Mouse (Mus musculus) embryonic facial prominence, embryonic 11.5 days (tissue): ENCODE data around the gene Zfp963. TPM values are rescaled to one million over a fixed set of nuclear protein-coding genes. Genes with fewer than 3 reads are reported as not detected.
A peak's percentile ranks its signal among the peaks of the same experiment; 100 is the strongest.

ENCODE experiments used
- ATAC-seq: fragments of 200-750 bp; cut with Nextera tagmentation; replicated peaks from 2 replicates; pipeline ENCODE4 v1.8.0; 2017; ENCODE audit warnings: low read depth; ENCODE audit not compliant: insufficient number of reproducible peaks, low FRiP score, low TSS enrichment
- DNase-seq: peaks from one replicate; pipeline ENCODE4 v3.0.0-alpha.2; 2015; ENCODE audit warnings: low spot score
- H3K27ac ChIP-seq: fragments of 300-500 bp; sonication (generic); replicated peaks from 2 replicates; pipeline ENCODE4 v1.5.1; 2014; ENCODE audit warnings: mild to moderate bottlenecking, low read depth, low read length, control low read depth
- H3K27me3 ChIP-seq: fragments of 300-500 bp; sonication (generic); 2 replicates; pipeline ENCODE4 v1.6.1; 2014; ENCODE audit warnings: mild to moderate bottlenecking, low read length, moderate library complexity, mixed read lengths; ENCODE audit not compliant: control insufficient read depth, insufficient read depth
- H3K36me3 ChIP-seq: fragments of 300-500 bp; sonication (generic); replicated peaks from 2 replicates; pipeline ENCODE4 v1.6.1; 2014; ENCODE audit warnings: low read depth, mild to moderate bottlenecking, low read length, moderate library complexity, mixed read lengths; ENCODE audit not compliant: control insufficient read depth, insufficient read depth
- H3K4me1 ChIP-seq: fragments of 300-500 bp; sonication (generic); 2 replicates; pipeline ENCODE4 v1.6.1; 2014; ENCODE audit warnings: low read length, mixed read lengths; ENCODE audit not compliant: control insufficient read depth, insufficient read depth
- H3K4me2 ChIP-seq: fragments of 300-500 bp; sonication (generic); 2 replicates; pipeline ENCODE4 v1.6.1; 2014; ENCODE audit warnings: low read depth, mild to moderate bottlenecking, control low read depth, low read length, moderate library complexity
- H3K4me3 ChIP-seq: fragments of 300-500 bp; sonication (generic); 2 replicates; pipeline ENCODE4 v1.5.1; 2014; ENCODE audit warnings: low read depth, low read length, control low read depth
- H3K9ac ChIP-seq: fragments of 300-500 bp; sonication (generic); replicated peaks from 2 replicates; pipeline ENCODE4 v1.6.1; 2014; ENCODE audit warnings: mild to moderate bottlenecking, control low read depth, low read length
- H3K9me3 ChIP-seq: fragments of 300-500 bp; sonication (generic); replicated peaks from 2 replicates; pipeline ENCODE4 v1.6.1; 2016; ENCODE audit warnings: mild to moderate bottlenecking, low read length, inconsistent platforms, mixed read lengths; ENCODE audit not compliant: control insufficient read depth
- WGBS: fragments of 180-500 bp; shearing (Covaris S2); extraction: QIAGEN DNeasy Blood & Tissue Kit; methylation state at CpG from one replicate; pipeline ENCODE4 v1.1.7; 2014; 5-methylcytosine and 5-hydroxymethylcytosine counted together
- polyA plus RNA-seq: library from polyadenylated mRNA; unstranded; fragments of >200 nt; fragmentation: Nextera tagmentation; extraction: Ambion mirVana; gene quantifications from 2 replicates; pipeline ENCODE4 v1.2.1, GENCODE M21; 2014

The Zfp963 gene
- polyA plus RNA-seq, 1 experiment from 2014 or later, result 7.6 TPM

DNA sequence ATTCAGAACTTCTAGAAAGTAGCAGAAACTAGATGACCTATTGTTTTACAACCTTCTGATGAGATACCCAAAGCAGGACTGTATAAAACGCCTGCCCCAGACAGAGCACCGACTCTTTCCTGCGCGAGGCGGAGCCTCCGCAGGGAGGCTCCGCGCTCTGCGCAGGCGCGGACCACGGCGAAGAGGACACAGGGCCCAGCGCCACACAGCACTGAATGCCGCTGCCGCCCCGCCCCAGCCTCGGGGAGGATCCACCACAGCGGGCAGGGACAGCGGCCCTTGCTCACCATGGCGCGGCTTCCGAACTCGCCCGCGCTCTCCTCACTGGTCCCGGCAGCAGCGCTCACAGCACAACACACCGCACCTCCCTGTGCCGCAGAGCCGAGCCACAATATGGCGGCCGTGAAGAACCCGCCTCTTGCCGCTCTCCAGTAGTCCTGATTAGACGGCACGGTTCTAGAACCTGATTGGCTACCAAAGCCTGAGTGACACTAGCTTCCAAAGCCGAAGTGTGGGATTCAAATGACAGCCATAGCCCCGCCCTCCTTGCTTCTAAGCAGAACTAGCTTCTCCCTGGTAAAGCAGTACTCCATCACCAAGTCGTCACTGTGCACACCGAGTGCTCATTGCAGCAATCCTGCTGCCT, 24.9 kb upstream of the Zfp963 start, which contains the start of gene Gm20422:
Gene Gm20422, minus strand, starts transcription at position 384 of the 646 bp plus-strand sequence.
- ATAC-seq (peak; percentile 99), DNase-seq (peak; percentile 99)
- Histone ChIP-seq H3K9me3 (no peaks in the 10 kb centered on the region), H3K4me2 (peak within 1 kb of the TSS; percentile 50), H3K27me3 (no peaks in the 10 kb centered on the region), H3K36me3 (no peaks in the 10 kb centered on the region), H3K27ac (peak within 1 kb of the TSS; percentile 98), H3K9ac (peak within 1 kb of the TSS; percentile 96), H3K4me1 (no peaks in the 10 kb centered on the region), H3K4me3 (peak within 1 kb of the TSS; percentile 81)
- under 1% methylated on average over 41 of the region's 41 CpGs for WGBS

DNA sequence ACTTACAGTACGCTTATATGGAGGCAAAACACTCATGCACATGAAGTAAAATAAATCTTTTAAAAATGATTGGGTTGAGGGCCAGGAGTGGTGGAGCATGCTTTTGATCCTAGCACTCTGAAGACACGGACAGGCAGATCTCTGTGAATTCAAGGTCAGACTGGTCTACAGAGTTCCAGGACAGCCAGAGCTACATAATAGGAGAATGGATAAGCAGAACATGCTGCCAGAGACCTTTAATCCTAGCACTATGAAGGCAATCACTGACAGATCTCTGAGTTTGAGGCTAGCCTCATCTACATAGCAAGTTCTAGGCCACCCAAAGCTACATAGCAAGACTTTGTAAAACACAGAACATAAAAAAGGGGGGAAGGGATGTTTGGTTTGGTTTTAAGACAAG, 22.3 kb upstream of the Zfp963 start:
- H3K27me3 ChIP-seq, result no peaks in the 10 kb centered on the region
- no peaks in the 10 kb centered on the region for H3K9me3 ChIP-seq
- H3K4me3 ChIP-seq, result no peak overlapping the region
- no peaks in the 10 kb centered on the region for H3K4me1 ChIP-seq
- H3K27ac ChIP-seq, result no peak overlapping the region
- DNase-seq (no peak), ATAC-seq (no peak)
- WGBS, result 90% methylated on average over 2 of the region's 2 CpGs
- H3K36me3 ChIP-seq, result peaks cover 7% of the 10 kb centered on the region
- no peak overlapping the region for H3K4me2 ChIP-seq
- no peak overlapping the region for H3K9ac ChIP-seq

DNA sequence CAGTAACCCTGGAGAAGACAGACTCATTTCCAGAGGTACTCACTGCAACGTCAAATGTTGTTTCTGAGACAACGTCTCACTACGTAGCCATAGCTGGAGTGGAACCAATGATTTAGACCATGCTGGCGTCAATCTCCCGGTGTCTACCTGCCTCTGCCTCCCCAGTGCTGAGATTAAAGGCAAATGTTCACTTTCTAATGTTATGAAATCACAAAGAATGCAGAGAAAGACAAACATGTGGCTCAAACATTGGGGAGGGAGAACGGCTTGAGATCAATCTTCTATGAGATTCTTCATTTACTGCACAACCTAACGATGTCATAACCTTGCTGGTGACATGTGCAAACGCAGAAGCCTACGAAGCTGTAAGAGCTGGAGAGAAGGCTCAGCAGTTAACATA, 21.5 kb upstream of the Zfp963 start:
- 95% methylated on average over 9 of the region's 9 CpGs for WGBS
- peaks cover 13% of the 10 kb centered on the region for H3K36me3 ChIP-seq
- no peak overlapping the region for H3K27ac ChIP-seq
- no peak overlapping the region for H3K4me2 ChIP-seq
- DNase-seq (no peak), ATAC-seq (no peak)
- no peaks in the 10 kb centered on the region for H3K27me3 ChIP-seq
- H3K9me3 ChIP-seq, result no peaks in the 10 kb centered on the region
- H3K4me3 ChIP-seq, result no peak overlapping the region
- no peak overlapping the region; the same call in 1 of the 2 replicates for H3K9ac ChIP-seq
- H3K4me1 ChIP-seq, result no peaks in the 10 kb centered on the region

DNA sequence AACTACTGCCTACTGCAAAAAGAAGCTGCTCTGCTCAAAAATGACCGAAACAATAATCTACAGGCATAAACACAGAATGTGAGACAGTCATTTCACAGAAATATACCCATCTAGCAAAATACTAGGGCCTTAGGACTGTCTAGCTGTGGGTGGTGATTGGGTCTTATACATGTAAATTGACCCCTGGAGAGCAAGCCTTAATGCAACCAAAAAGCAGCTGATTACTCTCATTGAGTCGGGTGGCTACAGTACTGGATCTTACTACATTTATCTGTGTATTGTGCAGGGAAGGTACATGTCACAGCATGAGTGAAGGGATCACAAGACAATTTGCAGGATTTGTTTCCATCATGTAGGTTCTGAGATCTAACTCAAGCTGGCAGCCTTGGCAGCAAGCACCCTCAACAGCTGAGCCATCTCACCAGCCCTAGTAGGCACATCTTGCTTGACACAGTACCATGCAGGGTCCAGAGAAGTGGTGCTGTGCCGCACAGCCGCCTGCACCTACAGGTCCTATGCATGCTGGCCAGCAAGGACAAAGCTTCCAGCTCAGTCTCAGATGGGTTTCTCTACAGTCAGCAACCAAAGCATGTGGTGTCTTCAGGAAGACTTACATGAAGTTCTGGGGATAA, 12.2 kb upstream of the Zfp963 start:
- Histone ChIP-seq H3K27ac (no peak overlapping the region), H3K4me3 (no peak overlapping the region), H3K4me1 (no peaks in the 10 kb centered on the region), H3K27me3 (no peaks in the 10 kb centered on the region), H3K9ac (no peak overlapping the region), H3K36me3 (peaks cover 29% of the 10 kb centered on the region), H3K4me2 (no peak overlapping the region), H3K9me3 (no peaks in the 10 kb centered on the region)
- 93% methylated on average over 4 of the region's 4 CpGs for WGBS
- ATAC-seq (no peak), DNase-seq (no peak)

DNA sequence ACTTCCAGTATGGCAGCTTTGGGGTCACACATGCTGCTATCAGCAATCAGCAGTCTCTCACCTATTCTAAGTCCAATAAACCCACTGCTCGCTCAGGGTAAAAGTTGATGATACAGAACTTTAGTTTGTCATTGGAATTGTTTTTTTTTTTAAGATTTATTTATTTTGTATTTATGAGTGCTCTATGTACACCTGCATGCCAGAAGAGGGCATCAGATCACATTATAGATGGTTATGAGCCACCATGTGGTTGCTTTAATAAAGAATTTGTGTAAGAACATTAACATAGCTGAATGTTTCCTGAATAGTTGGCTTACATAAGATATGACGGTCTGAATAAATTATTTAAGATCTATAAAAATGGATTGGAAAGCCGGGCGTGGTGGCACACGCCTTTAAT, 8.5 kb upstream of the Zfp963 start:
- H3K9me3 ChIP-seq, result no peaks in the 10 kb centered on the region
- no peak overlapping the region for H3K4me2 ChIP-seq
- ATAC-seq (no peak), DNase-seq (no peak)
- H3K4me1 ChIP-seq, result no peaks in the 10 kb centered on the region
- no peak overlapping the region for H3K27ac ChIP-seq
- WGBS, result 96% methylated on average over 5 of the region's 5 CpGs
- no peak overlapping the region for H3K4me3 ChIP-seq
- peaks cover 6% of the 10 kb centered on the region for H3K36me3 ChIP-seq
- H3K27me3 ChIP-seq, result no peaks in the 10 kb centered on the region
- no peak overlapping the region for H3K9ac ChIP-seq

DNA sequence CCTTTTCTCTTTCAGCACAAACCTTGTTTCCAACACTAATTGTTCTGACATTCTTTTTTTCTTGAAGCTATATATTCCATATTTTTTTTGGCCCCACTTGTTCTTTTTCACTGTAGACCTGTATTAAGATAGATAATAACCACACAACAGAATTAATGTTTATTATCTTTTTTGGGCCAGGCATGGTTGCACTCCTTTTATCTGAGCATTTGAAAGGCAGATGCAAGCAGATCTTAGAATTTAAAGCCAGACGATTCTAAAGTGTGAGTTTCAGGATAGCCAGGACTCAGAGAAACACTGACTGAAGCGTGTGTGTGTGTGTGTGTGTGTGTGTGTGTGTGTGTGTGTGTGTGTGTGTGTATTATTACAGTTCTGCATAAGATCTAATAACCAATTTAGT, 2.7 kb upstream of the Zfp963 start:
- H3K36me3 ChIP-seq, result peaks cover 3% of the 10 kb centered on the region; the same call in 1 of the 2 replicates
- no peak overlapping the region for H3K4me3 ChIP-seq
- no peaks in the 10 kb centered on the region for H3K9me3 ChIP-seq
- no peaks in the 10 kb centered on the region for H3K27me3 ChIP-seq
- no peak overlapping the region for H3K27ac ChIP-seq
- ATAC-seq, result no peak
- no peak for DNase-seq
- H3K4me1 ChIP-seq, result no peaks in the 10 kb centered on the region; the same call in 1 of the 2 replicates
- H3K4me2 ChIP-seq, result no peak overlapping the region
- no peak overlapping the region for H3K9ac ChIP-seq
- 88% methylated on average over 2 of the region's 2 CpGs for WGBS

DNA sequence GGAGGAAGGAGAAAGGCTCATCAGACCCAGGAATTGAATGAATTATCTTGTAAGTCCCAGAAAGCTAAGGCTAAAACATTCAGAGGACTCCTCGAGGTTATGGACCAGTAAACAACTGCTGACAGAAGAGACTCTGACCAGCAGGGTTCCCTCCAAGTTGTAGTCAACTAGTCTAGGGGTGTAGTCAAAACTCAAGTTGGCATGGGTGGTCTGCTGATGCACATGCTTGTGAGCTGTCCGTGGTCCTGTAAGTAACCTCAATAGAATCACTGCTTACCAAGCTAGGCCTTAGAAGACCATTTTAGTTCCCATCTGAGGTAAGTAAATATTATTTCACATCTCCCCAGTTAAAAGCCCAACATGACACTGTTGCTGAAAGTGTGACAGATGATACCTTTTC, 8.5 kb downstream of the Zfp963 start:
- Histone ChIP-seq H3K27ac (no peak overlapping the region), H3K4me1 (no peaks in the 10 kb centered on the region), H3K9ac (no peak overlapping the region), H3K4me3 (no peak overlapping the region), H3K27me3 (no peaks in the 10 kb centered on the region), H3K9me3 (no peaks in the 10 kb centered on the region), H3K4me2 (no peak overlapping the region), H3K36me3 (no peaks in the 10 kb centered on the region)
- ATAC-seq (no peak), DNase-seq (peak; percentile 20)
- 82% methylated on average over 2 of the region's 2 CpGs for WGBS

DNA sequence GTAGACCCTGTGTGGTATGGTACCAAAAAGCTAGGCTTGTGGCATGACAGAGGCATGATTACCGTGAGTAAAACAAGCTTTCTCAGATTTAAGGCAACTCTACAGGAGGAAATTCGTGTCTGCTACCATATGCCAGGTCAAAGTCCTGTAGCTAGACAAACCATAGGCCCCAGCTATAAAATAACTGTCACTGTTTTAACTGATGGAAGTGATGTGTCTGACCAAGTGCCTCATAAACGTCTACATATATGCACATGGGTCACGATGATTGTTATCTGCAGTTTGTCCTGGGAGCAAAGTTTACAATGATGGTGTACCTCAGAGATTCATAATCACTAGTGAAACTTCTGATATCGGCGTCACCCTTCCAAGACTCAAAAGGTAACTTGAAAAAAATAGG, 9.0 kb downstream of the Zfp963 start:
- no peaks in the 10 kb centered on the region for H3K4me1 ChIP-seq
- no peaks in the 10 kb centered on the region for H3K9me3 ChIP-seq
- no peak for DNase-seq
- no peak overlapping the region for H3K9ac ChIP-seq
- WGBS, result 83% methylated on average over 6 of the region's 6 CpGs
- no peaks in the 10 kb centered on the region for H3K27me3 ChIP-seq
- no peak overlapping the region for H3K4me3 ChIP-seq
- H3K27ac ChIP-seq, result no peak overlapping the region
- no peak overlapping the region for H3K4me2 ChIP-seq
- H3K36me3 ChIP-seq, result no peaks in the 10 kb centered on the region
- no peak for ATAC-seq
